Mouse (Mus musculus) cortical plate, adult 2 months (tissue): ENCODE data around the gene 1700016K19Rik.

Experiments
- CTCF ChIP-seq: fragments of 200-500 bp; IDR thresholded peaks from 2 replicates; pipeline ENCODE4 v1.5.1; 2011; ENCODE audit warnings: mild to moderate bottlenecking, control low read depth, low read length; ENCODE audit not compliant: insufficient read depth; ENCODE audit errors: extremely low read depth
- POLR2A ChIP-seq: fragments of 200-500 bp; IDR thresholded peaks from 2 replicates; pipeline ENCODE4 v1.6.1; 2011; ENCODE audit warnings: mild to moderate bottlenecking, low read length, control low read depth; ENCODE audit not compliant: insufficient read depth; ENCODE audit errors: extremely low read depth

DNA sequence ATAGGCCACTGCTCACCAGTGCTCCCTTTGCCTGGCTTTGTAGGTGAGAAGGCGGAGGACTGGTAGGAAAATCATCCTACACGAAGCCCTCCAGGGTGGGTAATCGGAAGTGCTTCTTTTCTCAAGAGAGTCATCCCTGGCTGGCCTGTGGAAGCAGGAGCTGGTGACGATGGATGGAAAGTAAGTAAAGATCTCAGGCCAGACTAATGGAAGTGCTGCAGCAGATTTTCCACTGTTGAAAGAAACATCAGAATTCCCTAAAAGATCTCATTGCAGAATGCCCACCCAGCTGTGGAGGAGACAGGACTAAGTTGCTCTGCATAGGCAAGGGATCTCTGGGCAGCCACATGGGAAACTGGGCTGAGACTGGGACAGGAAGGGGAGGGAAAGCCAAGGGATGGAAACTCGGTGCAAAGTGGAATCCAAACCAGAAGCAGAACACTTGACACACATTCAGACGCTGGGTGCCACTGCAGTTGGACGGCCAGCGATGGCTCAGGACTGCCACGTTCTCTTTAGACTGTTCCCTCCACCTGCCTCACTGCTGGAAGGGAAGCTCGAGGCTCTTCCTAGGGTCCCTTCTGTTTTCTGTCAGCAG lies 42.4 kb downstream of the 1700016K19Rik start:
- TF ChIP-seq POLR2A (no peak), CTCF (no peak)
